Mouse (Mus musculus) midbrain, embryonic 15.5 days (tissue): ENCODE results near the gene Sytl2. TPM values are rescaled to one million over a fixed set of nuclear protein-coding genes. Genes with fewer than 3 reads are reported as not detected.

Experiments
- ATAC-seq: fragments of 200-750 bp; cut with Nextera tagmentation; replicated peaks from 2 replicates; pipeline ENCODE4 v1.8.0; 2017; ENCODE audit warnings: moderate TSS enrichment
- H3K27ac ChIP-seq: fragments of 300-500 bp; sonication (generic); 2 replicates; pipeline ENCODE4 v1.5.1; 2015; ENCODE audit warnings: mild to moderate bottlenecking, inconsistent platforms
- H3K27me3 ChIP-seq: fragments of 300-500 bp; sonication (generic); replicated peaks from 2 replicates; pipeline ENCODE4 v1.6.1; 2015; ENCODE audit warnings: inconsistent platforms
- H3K36me3 ChIP-seq: fragments of 300-500 bp; sonication (generic); replicated peaks from 2 replicates; pipeline ENCODE4 v1.6.1; 2015; ENCODE audit warnings: inconsistent platforms
- H3K4me1 ChIP-seq: fragments of 300-500 bp; sonication (generic); 2 replicates; pipeline ENCODE4 v1.6.1; 2015; ENCODE audit warnings: inconsistent platforms
- H3K4me2 ChIP-seq: fragments of 300-500 bp; sonication (generic); 2 replicates; pipeline ENCODE4 v1.6.1; 2015; ENCODE audit warnings: inconsistent platforms, mild to moderate bottlenecking, moderate library complexity
- H3K4me3 ChIP-seq: fragments of 300-500 bp; sonication (generic); 2 replicates; pipeline ENCODE4 v1.5.1; 2015; ENCODE audit warnings: mild to moderate bottlenecking, inconsistent platforms
- H3K9ac ChIP-seq: fragments of 300-500 bp; sonication (generic); 2 replicates; pipeline ENCODE4 v1.6.1; 2015; ENCODE audit warnings: mild to moderate bottlenecking, inconsistent platforms
- H3K9me3 ChIP-seq: fragments of 300-500 bp; sonication (generic); 2 replicates; pipeline ENCODE4 v1.6.1; 2016; ENCODE audit warnings: inconsistent platforms
- WGBS: fragments of 180-500 bp; shearing (Covaris S2); methylation state at CpG from one replicate; pipeline ENCODE4 v1.1.7; 2015; ENCODE audit warnings: mixed read lengths; 5-methylcytosine and 5-hydroxymethylcytosine counted together
- polyA plus RNA-seq: library from polyadenylated mRNA; unstranded; fragments of >200 nt; fragmentation: Nextera tagmentation; extraction: Ambion mirVana; gene quantifications from 2 replicates; pipeline ENCODE4 v1.2.1, GENCODE M21; 2015

Gene Sytl2
- polyA plus RNA-seq, 1 experiment from 2014 or later: 7.2 TPM

- WGBS: 50% methylated on average over 3 of the region's 3 CpGs
- Histone ChIP-seq H3K27ac (no peak overlapping the region), H3K9ac (no peak overlapping the region), H3K4me1 (no peaks in the 10 kb centered on the region), H3K36me3 (no peaks in the 10 kb centered on the region), H3K4me2 (no peak overlapping the region), H3K27me3 (no peaks in the 10 kb centered on the region), H3K4me3 (no peak overlapping the region), H3K9me3 (no peaks in the 10 kb centered on the region)
- ATAC-seq: no peak
These were observed 107.9 kb downstream of the Sytl2 start for GRCm38 (mm10) chr7:90409934-90410333.

GRCm38 (mm10) chr7:90426020-90427001, 124.3 kb downstream of the Sytl2 start, which contains the start of gene Ccdc89:
Gene Ccdc89 (plus strand): TSS chr7:90426577.
- peak within 1 kb of the TSS; percentile 46 for H3K9ac ChIP-seq
- no peaks in the 10 kb centered on the region for H3K36me3 ChIP-seq
- ATAC-seq: peak; percentile 100
- no peaks in the 10 kb centered on the region for H3K9me3 ChIP-seq
- H3K4me3 ChIP-seq: peak within 1 kb of the TSS; percentile 46
- H3K4me1 ChIP-seq: peaks cover 13% of the 10 kb centered on the region
- peak within 1 kb of the TSS; percentile 81 for H3K4me2 ChIP-seq
- H3K27me3 ChIP-seq: no peaks in the 10 kb centered on the region
- 24% methylated on average over 29 of the region's 29 CpGs for WGBS
- H3K27ac ChIP-seq: peak within 1 kb of the TSS; percentile 67

GRCm38 (mm10) chr7:90427006-90427405, 125.0 kb downstream of the Sytl2 start:
- peak; percentile 8 for ATAC-seq

GRCm38 (mm10) chr7:90432221-90432620, 130.2 kb downstream of the Sytl2 start:
- peaks cover 2% of the 10 kb centered on the region for H3K4me1 ChIP-seq
- no peak for ATAC-seq
- no peak overlapping the region for H3K9ac ChIP-seq
- no peaks in the 10 kb centered on the region for H3K27me3 ChIP-seq
- no peak overlapping the region for H3K27ac ChIP-seq
- no peak overlapping the region for H3K4me3 ChIP-seq
- no peaks in the 10 kb centered on the region for H3K36me3 ChIP-seq
- no peaks in the 10 kb centered on the region for H3K9me3 ChIP-seq
- no peak overlapping the region for H3K4me2 ChIP-seq

More at GRCm38 (mm10) chr7:90427006-90427405, 125.0 kb downstream of the Sytl2 start:
- Histone ChIP-seq H3K27me3 (no peaks in the 10 kb centered on the region), H3K4me3 (peak overlapping the region; percentile 46), H3K9ac (peak overlapping the region; percentile 46; the same call in 1 of the 2 replicates), H3K27ac (peak overlapping the region; percentile 67; the same call in 1 of the 2 replicates), H3K36me3 (no peaks in the 10 kb centered on the region), H3K4me2 (peak overlapping the region; percentile 81), H3K9me3 (no peaks in the 10 kb centered on the region), H3K4me1 (peaks cover 13% of the 10 kb centered on the region)
- WGBS: 75% methylated on average over 9 of the region's 9 CpGs

GRCm38 (mm10) chr7:90440044-90440443, 138.0 kb downstream of the Sytl2 start:
- Histone ChIP-seq H3K9me3 (no peaks in the 10 kb centered on the region), H3K36me3 (no peaks in the 10 kb centered on the region), H3K27me3 (no peaks in the 10 kb centered on the region), H3K27ac (no peak overlapping the region), H3K4me3 (no peak overlapping the region), H3K4me1 (peaks cover 5% of the 10 kb centered on the region), H3K4me2 (no peak overlapping the region), H3K9ac (no peak overlapping the region)
- 94% methylated on average over 4 of the region's 4 CpGs for WGBS
- ATAC-seq: no peak

- 9% methylated on average over 4 of the region's 4 CpGs for WGBS
- peak; percentile 19 for ATAC-seq
- H3K4me1 ChIP-seq: peaks cover 11% of the 10 kb centered on the region
These were observed 140.0 kb downstream of the Sytl2 start for GRCm38 (mm10) chr7:90442070-90442469.

GRCm38 (mm10) chr7:90442518-90443080, 140.5 kb downstream of the Sytl2 start, which contains the start of gene Crebzf:
Gene Crebzf (plus strand): TSS chr7:90442729.
- H3K27me3 ChIP-seq: no peaks in the 10 kb centered on the region
- H3K9ac ChIP-seq: peak within 1 kb of the TSS; percentile 92
- peaks cover 11% of the 10 kb centered on the region for H3K4me1 ChIP-seq
- H3K4me2 ChIP-seq: peak within 1 kb of the TSS; percentile 68
- WGBS: under 1% methylated on average over 51 of the region's 54 CpGs
- H3K9me3 ChIP-seq: no peaks in the 10 kb centered on the region
- H3K36me3 ChIP-seq: no peaks in the 10 kb centered on the region
- peak within 1 kb of the TSS; percentile 96 for H3K27ac ChIP-seq
- peak within 1 kb of the TSS; percentile 89 for H3K4me3 ChIP-seq
- peak; percentile 98 for ATAC-seq

More at GRCm38 (mm10) chr7:90442070-90442469, 140.0 kb downstream of the Sytl2 start:
- H3K27ac ChIP-seq: peak overlapping the region; percentile 96
- H3K9ac ChIP-seq: peak overlapping the region; percentile 92
- H3K36me3 ChIP-seq: no peaks in the 10 kb centered on the region
- H3K9me3 ChIP-seq: no peaks in the 10 kb centered on the region
- no peaks in the 10 kb centered on the region for H3K27me3 ChIP-seq
- H3K4me3 ChIP-seq: peak overlapping the region; percentile 89
- H3K4me2 ChIP-seq: peak overlapping the region; percentile 58

- Histone ChIP-seq H3K4me2 (peak overlapping the region; percentile 68), H3K36me3 (no peaks in the 10 kb centered on the region), H3K4me3 (peak overlapping the region; percentile 89), H3K4me1 (peaks cover 11% of the 10 kb centered on the region), H3K27ac (peak overlapping the region; percentile 96), H3K27me3 (no peaks in the 10 kb centered on the region), H3K9ac (peak overlapping the region; percentile 92), H3K9me3 (no peaks in the 10 kb centered on the region)
- ATAC-seq: peak; percentile 78; the same call in 1 of the 2 replicates
- under 1% methylated on average over 110 of the region's 123 CpGs for WGBS
These were observed 141.3 kb downstream of the Sytl2 start for GRCm38 (mm10) chr7:90443101-90444091.

- Histone ChIP-seq H3K27ac (peak overlapping the region; percentile 96; the same call in 1 of the 2 replicates), H3K9ac (peak overlapping the region; percentile 92), H3K4me3 (peak overlapping the region; percentile 89), H3K9me3 (no peaks in the 10 kb centered on the region), H3K4me2 (peak overlapping the region; percentile 68), H3K27me3 (no peaks in the 10 kb centered on the region), H3K36me3 (0 out of 2 replicates have a peak, but pooled peaks cover 2% of the 10 kb centered on the region), H3K4me1 (peaks cover 13% of the 10 kb centered on the region)
- ATAC-seq: no peak
- WGBS: 0% methylated on average over 6 of the region's 6 CpGs
These were observed 142.2 kb downstream of the Sytl2 start for GRCm38 (mm10) chr7:90444206-90444605.

- Histone ChIP-seq H3K27me3 (no peaks in the 10 kb centered on the region), H3K36me3 (peaks cover 12% of the 10 kb centered on the region; the same call in 1 of the 2 replicates), H3K9me3 (no peaks in the 10 kb centered on the region), H3K9ac (peak overlapping the region; percentile 71), H3K4me3 (peak overlapping the region; percentile 60), H3K4me2 (peak overlapping the region; percentile 62), H3K4me1 (peaks cover 17% of the 10 kb centered on the region), H3K27ac (peak overlapping the region; percentile 91)
- no peak for ATAC-seq
- WGBS: 41% methylated on average over 7 of the region's 7 CpGs
These were observed 154.2 kb downstream of the Sytl2 start for GRCm38 (mm10) chr7:90456149-90456844.
